Mouse (Mus musculus) spleen, adult 2 months (tissue): ENCODE measurements at regions not wholly inside any gene's neighbourhood (a gene's known extent, or its start where the extent isn't known, plus 50 kb on each side); places are given as distances from the start of the nearest gene placed in this dataset.
A peak's percentile ranks its signal among the peaks of the same experiment; 100 is the strongest.

Source experiments
- DNase-seq, 2 experiments: peaks; one replicate each; pipeline versions ENCODE4 v3.0.0 to v3.0.0-alpha.2; 2012 to 2021; ENCODE audit warnings: low spot score in 2 of 2, low read depth in 1 of 2
- H3K27ac ChIP-seq: fragments of 200-500 bp; 2 replicates; pipeline ENCODE4 v1.5.1; 2012; ENCODE audit warnings: low read length, inconsistent platforms; ENCODE audit not compliant: insufficient read depth
- H3K27me3 ChIP-seq: fragments of 200-500 bp; 2 replicates; pipeline ENCODE4 v1.6.1; 2012; ENCODE audit warnings: mild to moderate bottlenecking, moderate library complexity, low read length, inconsistent platforms; ENCODE audit not compliant: control insufficient read depth, insufficient read depth
- H3K36me3 ChIP-seq: fragments of 200-500 bp; 2 replicates; pipeline ENCODE4 v1.6.1; 2012; ENCODE audit warnings: mild to moderate bottlenecking, low read length, inconsistent platforms; ENCODE audit not compliant: control insufficient read depth, insufficient read depth
- H3K4me1 ChIP-seq: fragments of 200-500 bp; 2 replicates; pipeline ENCODE4 v1.6.1; 2011; ENCODE audit warnings: inconsistent platforms; ENCODE audit not compliant: control insufficient read depth, insufficient read depth, insufficient read length
- H3K4me3 ChIP-seq: fragments of 200-500 bp; 2 replicates; pipeline ENCODE4 v1.5.1; 2011; ENCODE audit warnings: mild to moderate bottlenecking, inconsistent platforms; ENCODE audit not compliant: insufficient read depth, insufficient read length; ENCODE audit errors: extremely low read depth
- CTCF ChIP-seq: fragments of 200-500 bp; IDR thresholded peaks from 2 replicates; pipeline ENCODE4 v1.5.1; 2011; ENCODE audit warnings: mild to moderate bottlenecking, inconsistent platforms; ENCODE audit not compliant: insufficient read depth, insufficient read length, insufficient replicate concordance; ENCODE audit errors: extremely low read depth
- POLR2A ChIP-seq: fragments of 200-500 bp; IDR thresholded peaks from 2 replicates; pipeline ENCODE4 v1.6.1; 2011; ENCODE audit warnings: low read depth, low read length, inconsistent platforms
- WGBS: fragments of 180-500 bp; shearing (Covaris S2); methylation state at CpG from one replicate; pipeline ENCODE4 v1.1.7; 2018; 5-methylcytosine and 5-hydroxymethylcytosine counted together

DNA sequence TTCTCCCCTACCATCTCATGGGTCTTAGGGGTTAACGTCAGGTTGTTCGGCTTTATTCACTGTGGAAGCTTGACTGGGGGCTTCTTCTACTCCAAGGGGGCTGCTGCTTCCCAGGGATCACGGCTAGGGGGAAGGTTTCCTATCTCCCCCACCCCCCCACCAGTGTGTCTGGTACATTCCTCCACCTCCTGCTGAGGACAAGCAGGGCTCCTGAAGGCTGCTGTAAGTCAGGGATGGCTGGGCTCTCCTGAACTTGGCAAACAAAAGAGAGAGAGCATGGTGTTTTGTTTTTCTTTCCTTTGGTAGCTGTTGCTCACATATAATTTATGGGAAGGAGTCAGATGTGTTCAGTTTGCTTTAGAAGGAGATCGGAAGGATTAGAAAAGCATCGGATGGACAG is 54.7 kb upstream of the Commd3 start:
- Histone ChIP-seq H3K4me1 (no peaks in the 10 kb centered on the region), H3K27me3 (no peaks in the 10 kb centered on the region), H3K4me3 (no peak overlapping the region), H3K36me3 (no peaks in the 10 kb centered on the region), H3K27ac (no peak overlapping the region)
- 77% methylated on average over 5 of the region's 5 CpGs for WGBS
- DNase-seq = no peak
- no peak for TF ChIP-seq CTCF
- no peak for TF ChIP-seq POLR2A

GRCm38 (mm10) chr2:18609868-18610185 is 62.4 kb upstream of the Commd3 start:
- Histone ChIP-seq H3K4me3 (peak overlapping the region; percentile 71), H3K27ac (peak overlapping the region; percentile 71), H3K4me1 (peaks cover 3% of the 10 kb centered on the region), H3K27me3 (no peaks in the 10 kb centered on the region), H3K36me3 (no peaks in the 10 kb centered on the region)
- 5% methylated on average over 10 of the region's 10 CpGs for WGBS
- TF ChIP-seq POLR2A (no peak), CTCF (no peak)
- no peak for DNase-seq

DNA sequence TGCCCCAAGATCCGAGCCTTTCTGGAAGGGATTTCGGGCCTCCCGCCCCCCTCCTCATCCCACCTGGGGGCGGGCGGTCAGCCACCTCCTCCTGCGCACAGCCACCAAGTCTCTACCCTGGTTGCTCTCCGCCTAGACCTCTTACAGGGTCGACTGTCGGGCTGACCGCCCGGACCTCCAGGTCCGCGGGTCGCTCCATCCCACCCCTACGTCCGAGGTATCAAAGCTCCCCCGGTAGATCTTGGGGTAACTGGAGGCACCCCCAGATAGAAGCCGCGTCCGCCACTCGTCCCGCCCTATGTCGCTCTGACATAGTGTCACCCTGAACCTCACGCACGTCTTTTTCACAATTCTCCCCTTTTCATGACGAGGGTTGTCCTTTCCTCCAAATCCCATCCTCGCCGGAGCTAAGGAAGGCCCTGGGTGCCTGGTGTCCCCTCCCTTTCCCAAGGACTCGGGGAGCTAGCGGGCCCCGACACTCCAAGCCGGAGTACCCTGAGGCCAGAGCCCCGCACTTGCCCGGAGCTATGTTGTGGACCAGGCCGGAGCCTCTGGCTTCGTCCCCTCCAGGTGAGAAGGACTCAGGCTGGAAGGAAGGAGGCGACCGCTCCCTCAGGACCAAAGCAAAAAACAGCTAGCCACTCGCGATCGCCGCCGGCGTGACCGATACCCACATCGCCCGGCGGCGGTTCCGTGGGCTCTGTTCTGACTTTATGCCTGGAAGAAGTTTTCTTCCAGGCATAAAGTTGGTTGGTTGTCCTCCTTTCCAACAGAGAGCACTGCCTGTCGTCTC is 62.9 kb upstream of the Commd3 start:
- WGBS = under 1% methylated on average over 51 of the region's 51 CpGs
- no peaks in the 10 kb centered on the region for H3K36me3 ChIP-seq
- DNase-seq = peak in 1 of 2 experiments; percentile 25
- peak overlapping the region; percentile 71 for H3K27ac ChIP-seq
- H3K4me1 ChIP-seq = peaks cover 3% of the 10 kb centered on the region
- TF ChIP-seq CTCF = no peak
- no peak for TF ChIP-seq POLR2A
- H3K4me3 ChIP-seq = peak overlapping the region; percentile 71
- H3K27me3 ChIP-seq = no peaks in the 10 kb centered on the region

GRCm38 (mm10) chr2:18608260-18609074 is 63.7 kb upstream of the Commd3 start:
- under 1% methylated on average over 29 of the region's 29 CpGs for WGBS
- peak in 1 of 2 experiments; percentile 50 for DNase-seq
- peak overlapping the region; percentile 71 for H3K4me3 ChIP-seq
- peak overlapping the region; percentile 71 for H3K27ac ChIP-seq
- TF ChIP-seq POLR2A (no peak; the same call in 1 of the 2 replicates), CTCF (no peak)
- no peaks in the 10 kb centered on the region for H3K27me3 ChIP-seq
- peaks cover 3% of the 10 kb centered on the region for H3K4me1 ChIP-seq
- no peaks in the 10 kb centered on the region for H3K36me3 ChIP-seq

- no peak for DNase-seq
- Histone ChIP-seq H3K27ac (no peak overlapping the region), H3K36me3 (no peaks in the 10 kb centered on the region), H3K27me3 (no peaks in the 10 kb centered on the region), H3K4me1 (peaks cover 3% of the 10 kb centered on the region), H3K4me3 (peak overlapping the region; percentile 71; the same call in 1 of the 2 replicates)
- TF ChIP-seq POLR2A = no peak
- no peak for TF ChIP-seq CTCF
- WGBS = 2% methylated on average over 14 of the region's 14 CpGs
These were observed 64.5 kb upstream of the Commd3 start for GRCm38 (mm10) chr2:18607586-18608259.

DNA sequence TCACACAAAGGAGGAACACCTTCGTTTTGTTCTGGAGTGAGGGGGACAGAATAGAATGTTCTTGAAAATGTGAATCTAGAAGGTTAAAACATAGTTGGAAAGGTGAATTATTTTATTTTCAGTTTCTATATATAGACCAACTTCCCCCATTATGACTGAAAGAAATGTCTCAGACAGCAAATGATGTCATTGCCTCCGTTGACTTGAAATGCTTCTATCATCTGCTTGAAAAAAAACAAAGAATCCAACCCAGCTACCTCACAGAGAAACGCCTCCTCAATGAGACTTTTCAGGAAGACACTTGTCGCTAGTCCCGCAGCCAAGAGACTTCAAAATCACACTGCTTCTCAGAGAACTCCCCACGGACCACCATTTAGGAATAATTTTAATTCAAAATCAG is 65.1 kb upstream of the Commd3 start:
- H3K27me3 ChIP-seq = no peaks in the 10 kb centered on the region
- no peak for DNase-seq

More for the DNA sequence above, 65.1 kb upstream of the Commd3 start:
- TF ChIP-seq POLR2A = no peak
- no peak for TF ChIP-seq CTCF
- Histone ChIP-seq H3K4me3 (no peak overlapping the region; the same call in 1 of the 2 replicates), H3K36me3 (no peaks in the 10 kb centered on the region), H3K4me1 (peaks cover 3% of the 10 kb centered on the region), H3K27ac (no peak overlapping the region)
- WGBS = 18% methylated on average over 6 of the region's 6 CpGs
